Mouse (Mus musculus) liver, adult 2 months (tissue): Measurements from ENCODE around the gene Mcu.

ENCODE experiments used
- CTCF ChIP-seq: fragments of 200-500 bp; IDR thresholded peaks from 2 replicates; pipeline ENCODE4 v1.5.1; 2011; ENCODE audit warnings: low read depth, low read length, control low read depth
- POLR2A ChIP-seq: fragments of 200-500 bp; IDR thresholded peaks from 2 replicates; pipeline ENCODE4 v1.6.1; 2011; ENCODE audit warnings: low read length, control low read depth; ENCODE audit not compliant: insufficient read depth; ENCODE audit errors: extremely low read depth

DNA sequence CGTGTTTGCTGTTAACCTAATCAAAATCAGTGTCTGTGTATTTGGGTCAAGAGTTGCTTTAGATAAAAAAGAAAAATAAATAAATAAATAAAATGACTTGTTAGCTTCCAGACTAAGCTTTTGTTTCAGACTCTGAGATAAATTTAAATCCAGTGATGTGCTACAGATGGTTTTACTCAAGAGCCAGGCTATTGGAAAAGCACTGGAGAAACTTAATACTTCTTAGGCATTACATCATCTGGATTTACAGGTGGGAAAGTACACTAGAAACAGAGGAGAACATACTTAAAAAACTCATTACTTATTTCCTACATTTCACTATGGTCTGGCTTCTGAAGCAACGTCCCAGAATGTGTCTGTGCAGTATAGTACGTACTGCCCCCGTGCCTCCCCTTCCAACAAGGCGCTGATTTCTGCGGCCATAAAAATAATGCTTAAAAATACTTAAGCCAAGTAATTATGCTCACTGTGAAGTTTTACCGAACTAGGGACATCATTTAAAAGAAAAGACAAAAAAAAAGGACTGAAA, 21.2 kb upstream of the Mcu start:
- no peak for TF ChIP-seq POLR2A
- no peak for TF ChIP-seq CTCF
